Mouse (Mus musculus): ENCODE data around the gene Slc25a42.

The Slc25a42 gene

GRCm38 (mm10) chr8:70215092-70215491 is 3.0 kb upstream of the Slc25a42 start:
- DNase-seq (ENCODE audit: low spot score) = no peak

GRCm38 (mm10) chr8:70214411-70214810 is 2.3 kb upstream of the Slc25a42 start:
- DNase-seq (ENCODE audit: low spot score) = no peak

- peak; percentile 54 for DNase-seq (ENCODE audit: low spot score)
Measured at GRCm38 (mm10) chr8:70211726-70212111, 386 bp downstream of the Slc25a42 start.

DNA sequence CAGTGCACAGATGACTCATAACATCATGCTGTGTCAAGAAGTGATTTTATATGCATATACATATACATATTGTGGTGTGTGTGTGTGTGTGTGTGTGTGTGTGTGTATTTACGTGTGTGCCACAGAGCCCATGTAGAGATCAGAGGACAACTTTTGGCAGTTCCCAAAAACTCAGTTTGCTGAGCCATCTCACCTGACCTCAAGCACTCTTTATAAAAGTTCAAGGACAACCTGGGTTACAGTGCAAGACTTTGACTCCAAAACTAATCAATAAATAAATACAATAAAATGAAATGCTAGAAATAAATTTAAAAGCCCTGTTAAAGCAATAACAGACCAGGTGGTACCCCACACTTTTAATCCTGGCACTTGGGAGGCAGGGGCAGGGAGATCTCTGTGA is 830 bp downstream of the Slc25a42 start:
- DNase-seq (ENCODE audit: low spot score) = no peak

DNA sequence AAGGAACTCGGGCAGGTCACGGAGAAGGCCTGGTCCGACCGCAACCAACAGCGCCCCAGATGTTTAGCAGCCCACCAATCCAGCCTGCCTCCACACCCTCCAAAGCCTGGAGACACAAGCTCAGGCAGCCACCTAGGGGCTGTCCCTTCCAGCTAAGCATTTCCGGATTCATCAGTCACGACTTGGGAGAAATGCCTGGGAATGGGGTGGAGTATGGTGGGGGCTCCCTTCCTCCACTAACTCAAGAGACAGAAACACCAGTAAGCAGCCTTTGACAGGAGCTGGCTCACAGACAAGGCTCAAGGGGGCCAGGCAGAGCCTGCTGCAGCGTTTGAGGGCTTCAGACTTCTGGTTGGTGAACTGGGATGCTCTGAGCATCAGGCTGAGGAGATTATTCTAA is 1.6 kb downstream of the Slc25a42 start:
- no peak for DNase-seq (ENCODE audit: low spot score)

DNA sequence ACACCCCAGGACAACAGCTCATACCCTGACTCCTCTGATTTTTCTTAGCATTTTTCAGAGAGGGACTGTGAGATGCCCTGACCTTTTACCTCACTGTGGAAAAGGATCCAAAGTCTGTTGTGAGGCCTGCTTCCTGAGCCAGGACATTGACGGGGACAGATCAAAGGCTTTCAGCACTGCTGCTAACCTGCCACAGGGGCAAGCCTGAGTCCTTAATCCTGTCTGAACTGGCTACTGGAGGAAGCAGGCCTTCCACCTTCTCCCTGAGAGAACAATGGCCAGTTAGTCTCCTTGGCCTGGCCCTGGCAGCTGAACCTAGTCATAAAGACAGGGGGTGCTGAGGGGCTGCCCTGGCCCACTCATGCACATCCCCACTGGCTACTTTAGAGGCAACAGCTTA is 4.0 kb downstream of the Slc25a42 start:
- DNase-seq (ENCODE audit: low spot score) = no peak

GRCm38 (mm10) chr8:70204757-70205156 is 7.3 kb downstream of the Slc25a42 start:
- DNase-seq (ENCODE audit: low spot score) = no peak

DNA sequence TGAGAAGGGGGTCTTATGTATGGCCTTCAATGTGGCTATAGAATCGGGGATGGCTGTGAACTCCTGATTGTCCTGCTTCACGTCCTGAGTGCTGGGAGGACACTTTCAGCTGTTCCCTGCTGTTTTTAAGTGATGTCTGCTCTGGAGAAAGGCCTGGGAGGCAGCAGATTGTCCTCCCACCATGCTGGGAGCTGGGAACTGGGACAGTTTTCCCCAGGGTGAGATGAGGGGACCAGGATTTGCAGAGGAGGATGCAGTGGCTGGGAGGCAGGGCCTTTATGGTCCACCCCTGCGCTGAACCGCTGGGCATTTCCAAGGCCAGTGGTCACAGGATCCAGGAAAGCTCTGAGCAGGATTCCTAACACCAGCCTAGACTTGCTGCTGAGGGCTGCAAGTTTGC is 9.0 kb downstream of the Slc25a42 start:
- no peak for DNase-seq (ENCODE audit: low spot score)

GRCm38 (mm10) chr8:70201417-70201816 is 10.7 kb downstream of the Slc25a42 start:
- no peak for DNase-seq (ENCODE audit: low spot score)

- DNase-seq (ENCODE audit: low spot score) = no peak
Measured at GRCm38 (mm10) chr8:70200098-70200681, 11.9 kb downstream of the Slc25a42 start.

- DNase-seq (ENCODE audit: low spot score) = no peak
Measured at GRCm38 (mm10) chr8:70197603-70198002, 14.5 kb downstream of the Slc25a42 start.

- DNase-seq (ENCODE audit: low spot score) = no peak
Measured at GRCm38 (mm10) chr8:70195762-70196161, 16.3 kb downstream of the Slc25a42 start.

DNA sequence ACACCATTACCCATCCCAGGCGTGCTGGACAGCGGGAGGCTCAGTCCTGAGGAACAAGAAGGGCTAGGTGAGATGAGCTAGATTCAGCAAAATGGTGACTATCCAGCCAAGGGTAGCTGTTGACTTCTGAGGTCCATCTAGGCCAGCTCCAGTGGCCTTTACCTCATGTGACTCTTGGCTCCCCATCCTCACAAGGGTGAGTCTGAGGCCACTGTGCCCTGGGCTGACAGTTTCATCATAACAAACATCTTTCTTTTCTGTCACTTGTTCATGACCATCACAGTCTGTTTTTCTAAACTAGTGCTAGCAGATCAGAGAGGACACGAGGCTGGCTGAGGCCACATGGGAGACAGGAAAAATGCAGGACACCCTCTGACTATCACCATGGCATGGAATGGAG is 17.9 kb downstream of the Slc25a42 start:
- no peak for DNase-seq (ENCODE audit: low spot score)

DNA sequence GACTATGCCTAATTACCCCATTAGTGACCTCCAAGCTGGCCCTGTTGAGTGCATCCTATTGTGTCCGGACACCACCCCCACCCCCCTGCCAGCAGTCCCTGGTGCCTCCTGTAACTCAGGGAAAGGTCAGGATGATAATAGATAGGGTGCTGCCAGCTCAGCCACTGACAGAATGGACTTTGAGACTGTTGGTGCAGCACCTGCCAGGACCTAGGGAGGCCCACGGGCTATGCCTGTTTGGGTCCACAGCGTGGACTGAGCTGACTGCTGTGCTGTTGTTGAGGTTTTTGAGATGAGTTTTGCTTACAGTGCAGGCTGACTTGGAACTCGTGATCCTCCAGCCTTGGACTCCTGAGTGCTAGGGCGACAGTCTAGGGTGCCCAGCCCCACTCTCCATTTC is 18.9 kb downstream of the Slc25a42 start:
- no peak for DNase-seq (ENCODE audit: low spot score)

GRCm38 (mm10) chr8:70188707-70189106 is 23.4 kb downstream of the Slc25a42 start:
- DNase-seq (ENCODE audit: low spot score) = no peak

GRCm38 (mm10) chr8:70183194-70183593 is 28.9 kb downstream of the Slc25a42 start:
- DNase-seq (ENCODE audit: low spot score) = no peak

DNA sequence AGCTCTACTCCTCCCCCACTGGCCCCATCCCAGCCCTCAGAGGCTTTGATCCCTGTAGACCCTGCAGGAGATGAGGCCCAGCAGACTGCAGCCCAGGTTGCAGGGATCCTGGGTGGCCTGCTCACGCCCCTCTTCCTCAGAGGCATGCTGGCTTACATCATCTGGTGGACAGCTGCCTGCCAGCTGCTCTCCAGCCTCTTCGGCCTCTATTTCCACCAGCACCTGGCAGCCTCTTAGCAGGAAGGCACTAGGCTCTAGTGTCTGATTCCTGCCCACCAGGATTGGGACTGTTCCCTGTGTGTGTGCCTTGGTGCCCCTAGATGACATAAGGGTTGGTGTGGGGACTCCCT is 30.2 kb downstream of the Slc25a42 start:
- DNase-seq (ENCODE audit: low spot score) = peak; percentile 63

GRCm38 (mm10) chr8:70181212-70181902 is 30.7 kb downstream of the Slc25a42 start:
- no peak for DNase-seq (ENCODE audit: low spot score)

GRCm38 (mm10) chr8:70179082-70179481 is 33.0 kb downstream of the Slc25a42 start:
- DNase-seq (ENCODE audit: low spot score) = no peak

- DNase-seq (ENCODE audit: low spot score) = no peak
Measured at GRCm38 (mm10) chr8:70178231-70178630, 33.9 kb downstream of the Slc25a42 start.

DNA sequence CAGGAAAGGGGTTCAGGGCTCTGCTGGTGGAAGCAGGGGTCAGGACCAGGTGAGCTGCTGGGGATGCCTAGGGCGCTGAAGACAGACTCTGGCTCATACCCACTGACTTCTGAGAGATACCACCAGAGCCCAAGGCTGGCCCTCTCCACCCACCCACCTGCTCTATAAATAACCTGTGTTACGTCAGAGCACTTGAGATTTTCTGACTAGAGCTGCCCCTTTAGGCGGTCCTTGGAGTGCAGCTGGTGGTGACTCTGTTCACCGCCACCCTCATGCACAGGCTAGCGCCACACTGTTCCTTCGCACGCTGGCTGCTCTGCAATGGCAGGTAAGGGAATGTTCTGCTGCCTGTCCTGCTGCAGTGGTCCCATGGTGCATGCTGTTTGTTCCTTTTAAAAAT is 38.0 kb downstream of the Slc25a42 start:
- no peak for DNase-seq (ENCODE audit: low spot score)

- DNase-seq (ENCODE audit: low spot score) = no peak
Measured at GRCm38 (mm10) chr8:70173320-70173719, 38.8 kb downstream of the Slc25a42 start.

GRCm38 (mm10) chr8:70172043-70172681 is 39.9 kb downstream of the Slc25a42 start, which contains the start of gene Tmem161a:
Gene Tmem161a, plus strand, starts transcription at chr8:70172356.
- DNase-seq (ENCODE audit: low spot score) = peak; percentile 97

GRCm38 (mm10) chr8:70171240-70171639 is 40.9 kb downstream of the Slc25a42 start:
- DNase-seq (ENCODE audit: low spot score) = no peak
